Mouse (Mus musculus): ENCODE measurements around the gene 3110009E18Rik.

- TF ChIP-seq CTCF (conservative IDR thresholded peaks at IDR 0.05; ENCODE audit: insufficient read depth, insufficient read length, low read depth, low read length) = no peak
- no peak for TF ChIP-seq POLR2A (IDR thresholded peaks at IDR 0.05; ENCODE audit: low read depth, low read length)
These were observed 5.3 kb upstream of the 3110009E18Rik start for GRCm38 (mm10) chr1:120115671-120116081.
